Mouse (Mus musculus): ENCODE data around the gene Rhbdf1.

The Rhbdf1 gene

DNA sequence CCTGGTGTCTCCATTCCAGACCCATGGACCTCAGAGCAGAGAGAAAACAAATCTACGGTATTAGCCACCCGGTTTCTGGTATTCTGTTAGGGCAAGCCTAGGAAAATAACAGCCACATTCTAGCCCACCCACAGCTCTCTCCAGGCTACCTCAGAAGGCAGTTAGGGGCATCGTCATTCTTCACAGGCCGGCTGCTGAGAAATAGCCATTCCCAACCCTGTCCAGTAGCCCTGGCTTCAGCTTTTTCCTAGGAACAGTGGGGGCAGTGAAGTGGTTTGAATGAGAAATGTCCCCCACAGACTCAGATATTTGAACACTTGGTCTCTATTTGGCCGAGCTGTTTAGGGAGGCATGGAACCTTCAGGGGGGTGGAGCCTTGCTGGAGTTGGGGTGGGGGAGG, 32.7 kb downstream of the Rhbdf1 start:
- DNase-seq, result no peak

GRCm38 (mm10) chr11:32188881-32189280, 33.2 kb downstream of the Rhbdf1 start:
- no peak for DNase-seq

DNA sequence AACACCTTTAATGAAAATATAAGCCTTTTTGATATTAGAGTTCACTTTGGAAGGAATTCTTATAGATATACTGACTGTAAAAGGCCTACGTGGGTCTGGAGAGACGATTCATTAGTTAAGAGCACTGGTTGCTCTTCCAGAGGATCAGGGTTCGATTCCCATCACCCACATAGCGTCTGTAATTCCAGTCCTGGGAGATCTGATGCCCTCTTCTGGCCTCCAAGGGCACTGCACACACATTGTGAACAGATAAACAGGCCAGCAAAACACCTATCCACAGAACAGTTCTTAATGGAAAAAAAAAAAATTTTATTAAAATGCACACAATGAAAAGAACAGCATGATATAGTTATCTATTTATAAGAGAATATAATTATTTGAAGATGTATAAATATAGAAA, 34.8 kb downstream of the Rhbdf1 start:
- no peak for DNase-seq

DNA sequence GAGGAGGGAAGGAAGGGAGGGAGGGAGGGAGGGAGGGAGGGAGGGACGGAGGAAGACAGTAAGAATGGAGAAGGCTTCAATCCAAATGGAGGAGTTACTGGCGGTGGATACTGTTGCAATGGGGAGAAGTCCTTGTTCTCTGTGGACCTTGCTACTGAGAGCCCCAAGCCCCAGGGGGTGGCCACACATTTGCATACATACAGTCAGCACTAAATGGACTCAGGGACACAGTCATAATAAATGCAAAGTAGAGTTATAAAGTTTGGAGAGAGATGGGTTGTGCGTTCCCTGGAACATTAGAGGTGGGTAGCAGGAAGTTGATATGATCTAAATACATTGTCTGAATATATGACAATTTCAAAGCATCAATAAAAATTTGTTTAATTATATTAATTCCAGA, 36.1 kb downstream of the Rhbdf1 start:
- no peak for DNase-seq

DNA sequence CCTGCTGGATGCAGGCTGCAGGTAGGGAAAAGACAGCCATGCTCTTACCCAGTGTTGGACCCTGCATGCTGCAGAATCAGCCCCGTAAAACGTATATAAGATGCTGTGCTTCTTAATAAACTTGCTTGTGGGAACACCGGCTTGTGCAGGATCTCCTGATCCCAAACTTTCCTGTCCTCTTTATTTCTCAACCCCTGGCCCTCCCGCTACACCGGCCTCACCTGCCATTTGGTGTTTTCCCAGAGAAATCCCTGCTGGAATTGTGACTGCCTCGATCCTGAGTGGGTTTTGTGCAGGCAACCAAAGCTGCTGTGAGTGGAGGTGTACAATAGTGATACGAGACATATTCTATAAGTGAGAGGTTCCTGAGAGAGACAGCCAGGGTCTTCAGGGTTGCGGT, 37.6 kb downstream of the Rhbdf1 start:
- DNase-seq, result no peak

- peak; percentile 81 for DNase-seq
Measured at GRCm38 (mm10) chr11:32181973-32182868, 39.9 kb downstream of the Rhbdf1 start.

DNA sequence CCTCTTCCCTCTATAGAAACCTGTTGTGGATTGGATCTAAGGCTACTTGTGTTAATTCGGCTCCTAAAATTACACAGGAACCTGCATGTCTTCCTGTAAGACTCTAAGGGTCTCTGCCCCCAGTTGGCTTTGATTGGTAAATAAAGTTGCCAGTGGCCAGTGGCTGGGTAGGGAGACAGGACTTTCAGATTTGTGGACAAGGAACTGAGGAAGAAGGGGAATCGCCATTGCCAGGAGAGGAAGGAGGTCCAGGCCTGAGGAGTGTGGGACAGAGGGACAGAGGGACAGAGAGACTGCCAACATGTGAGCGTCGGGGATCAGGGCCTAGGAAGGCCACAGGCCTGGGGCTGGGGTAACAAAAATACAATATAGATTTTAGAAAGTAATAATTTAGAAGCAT, 40.9 kb downstream of the Rhbdf1 start:
- no peak for DNase-seq

DNA sequence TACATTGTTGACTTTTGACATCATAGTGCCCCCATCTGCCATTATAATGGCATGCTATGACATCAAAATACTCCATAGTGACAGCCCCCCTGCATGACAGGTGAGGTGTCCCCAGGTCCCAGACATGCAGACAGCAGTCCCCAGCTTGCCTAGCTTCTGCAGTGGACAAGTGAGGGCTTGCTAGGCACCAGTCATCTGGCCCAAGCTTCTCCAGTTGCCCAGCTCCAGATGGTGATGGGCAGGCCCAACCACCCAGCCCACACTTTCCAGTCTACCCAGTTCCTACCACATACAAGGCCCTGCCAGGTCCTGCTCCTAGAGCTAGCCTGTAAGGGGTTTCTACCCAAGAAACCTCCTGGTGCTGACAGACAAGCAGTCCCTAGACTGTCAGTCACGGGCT, 43.6 kb downstream of the Rhbdf1 start:
- DNase-seq, result no peak

DNA sequence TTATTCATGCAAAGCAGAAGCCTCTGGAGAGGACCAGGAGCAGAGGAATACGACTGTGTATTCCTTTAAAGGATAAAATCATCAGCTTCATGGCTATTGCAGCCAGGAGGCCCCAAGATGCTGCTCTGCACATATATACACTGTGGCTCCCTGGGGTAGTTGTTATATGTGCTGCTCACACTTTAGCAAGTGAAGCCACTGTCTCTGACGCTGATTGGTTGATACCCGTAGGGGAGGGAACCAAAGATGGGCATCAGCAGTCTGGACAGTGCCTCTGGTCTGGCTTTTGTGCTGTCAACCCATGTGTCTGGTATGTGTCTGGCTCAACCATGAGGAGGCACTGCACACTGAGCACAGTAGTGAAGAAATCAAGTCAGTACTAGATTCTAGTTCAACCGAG, 55.4 kb downstream of the Rhbdf1 start:
- DNase-seq, result no peak

DNA sequence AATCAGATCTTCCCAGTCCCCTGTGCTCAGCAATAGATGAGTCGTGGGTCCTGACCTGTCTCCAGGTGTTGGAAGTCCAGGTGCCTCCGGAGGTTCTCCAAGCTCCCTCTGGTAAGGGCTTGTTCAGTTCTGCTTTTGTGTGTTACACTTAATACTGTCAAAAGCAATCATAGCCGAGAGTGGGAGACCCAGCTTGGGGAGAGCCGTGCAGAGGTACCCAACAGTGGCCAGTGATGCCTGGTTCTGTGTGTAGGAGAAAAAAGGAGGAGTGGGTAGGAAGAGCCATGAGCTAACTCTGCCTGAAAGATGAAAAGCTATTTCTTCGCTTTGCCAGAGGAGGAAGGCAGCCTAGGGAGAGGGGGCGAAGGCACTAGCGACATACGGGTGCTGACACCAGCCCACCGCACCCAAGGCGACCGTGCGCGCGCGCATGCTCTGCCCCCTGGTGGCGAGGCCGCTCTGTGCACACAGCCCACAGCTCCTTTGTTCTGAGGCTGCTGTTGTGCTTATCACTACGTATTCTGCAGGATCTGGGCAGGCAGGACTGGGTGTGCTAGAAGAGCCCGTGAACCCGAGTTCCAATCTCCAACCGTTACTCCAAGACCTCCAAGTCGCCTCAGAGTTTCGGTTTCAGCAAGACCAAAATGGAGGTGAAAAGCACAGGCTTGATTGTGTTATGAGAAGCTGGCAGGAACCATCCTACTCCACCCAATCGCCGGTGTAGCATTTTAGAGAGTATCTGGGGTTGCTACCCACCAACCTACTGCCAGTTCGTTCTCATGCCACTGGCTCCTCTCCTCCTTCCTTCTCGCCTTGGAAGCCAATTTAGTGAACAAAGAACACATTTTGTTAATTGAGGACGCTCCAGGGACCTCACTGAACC, 59.9 kb downstream of the Rhbdf1 start:
- DNase-seq, result peak; percentile 71

DNA sequence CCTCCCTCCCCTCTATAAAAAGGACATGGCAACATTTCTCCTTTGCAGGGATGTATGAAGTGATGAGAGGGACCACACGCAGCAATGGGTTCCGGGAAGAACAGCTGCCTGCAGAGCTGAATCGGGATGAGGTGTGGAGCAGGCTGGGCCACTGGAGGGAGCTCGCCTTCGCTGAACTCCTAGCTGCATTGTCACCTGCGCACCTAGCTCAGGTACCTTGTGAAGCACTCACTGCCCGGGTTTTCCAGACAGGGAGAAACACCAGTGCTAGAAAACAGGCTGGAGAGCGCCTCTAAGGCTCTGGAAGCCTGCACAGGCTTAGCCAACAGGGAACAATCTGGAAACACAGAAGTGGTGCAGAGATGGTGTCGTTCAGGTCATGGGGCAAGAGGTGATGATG, 60.6 kb downstream of the Rhbdf1 start:
- DNase-seq, result peak; percentile 48

DNA sequence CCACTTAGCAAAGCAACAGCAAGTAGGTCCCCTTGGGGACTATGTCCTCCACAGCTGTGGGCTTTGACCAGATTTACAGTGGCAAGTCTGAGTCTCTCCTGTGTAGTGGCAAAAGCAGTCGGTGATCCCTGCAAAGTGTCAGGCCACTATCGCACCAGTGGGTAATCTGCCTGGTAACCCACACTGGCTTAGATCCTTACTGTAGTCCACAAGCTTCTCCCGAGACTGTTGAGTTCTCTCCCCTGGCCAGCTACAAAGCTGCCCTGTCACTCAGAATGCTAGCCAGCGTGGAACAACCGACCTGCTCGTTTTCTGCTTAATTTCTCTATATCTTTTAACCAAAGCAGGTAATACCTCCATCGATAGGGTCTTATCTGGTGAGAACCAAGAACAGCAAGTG, 61.8 kb downstream of the Rhbdf1 start:
- DNase-seq, result no peak

Measured in kidney, adult 18-20 months (tissue).